Mouse (Mus musculus): ENCODE measurements at regions not wholly inside any gene's neighbourhood (a gene's known extent, or its start where the extent isn't known, plus 50 kb on each side); places are given as distances from the start of the nearest gene placed in this dataset.
"Not testable (repeated sequence)": the region's sequence is repeated elsewhere in the genome, so short reads cannot be mapped to it uniquely, and the experiment has no call there.

DNA sequence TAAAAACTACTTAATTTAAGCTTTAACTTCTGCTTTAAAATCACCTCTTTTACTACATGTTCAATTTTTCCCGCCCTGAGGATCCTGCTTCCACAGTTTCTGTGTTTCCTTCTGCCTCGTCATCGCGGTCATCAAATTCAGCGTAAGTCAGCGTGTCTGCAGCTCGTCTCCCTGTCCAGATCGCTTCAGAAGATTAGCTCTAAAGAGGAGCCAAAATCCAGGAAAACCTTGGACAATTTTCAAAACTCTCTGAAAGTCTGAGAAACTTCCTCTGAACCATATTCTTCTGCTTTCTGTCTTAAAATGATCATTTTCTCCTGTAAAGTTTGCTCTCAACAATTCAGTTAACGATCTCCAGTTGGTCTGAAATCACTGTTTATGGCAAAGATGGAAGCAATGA is 196.2 kb upstream of the Speer4f2 start:
- no peak for DNase-seq (ENCODE audit: low spot score)

GRCm38 (mm10) chr5:17208554-17209283 is 164.3 kb upstream of the Speer4f2 start:
- no peak for DNase-seq (ENCODE audit: low spot score)

DNA sequence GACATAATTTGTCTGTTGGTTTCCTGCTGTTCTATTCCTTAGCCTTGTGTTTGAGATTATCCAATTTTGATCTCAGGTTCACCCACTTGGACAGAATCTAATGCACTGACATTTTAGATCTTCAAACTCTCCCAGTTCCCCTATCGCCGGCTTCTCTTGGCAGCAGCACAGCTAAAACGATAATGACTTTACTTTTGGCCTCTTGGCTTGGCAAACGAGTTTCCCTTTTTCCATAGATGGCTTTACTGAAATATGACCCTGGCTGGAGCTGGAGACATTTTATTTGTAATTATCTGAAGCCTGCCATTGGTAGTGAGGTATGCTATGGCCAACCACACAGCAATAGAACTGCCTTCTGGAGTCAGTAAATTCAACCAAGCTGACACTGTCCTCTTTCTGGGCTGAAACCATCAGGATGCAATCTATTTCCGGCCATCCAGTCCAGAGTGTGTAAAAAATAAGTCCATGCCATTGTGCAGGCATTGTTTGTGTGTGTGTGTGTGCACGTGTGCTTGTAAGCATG is 162.2 kb upstream of the Speer4f2 start:
- DNase-seq (ENCODE audit: low spot score): no peak

DNA sequence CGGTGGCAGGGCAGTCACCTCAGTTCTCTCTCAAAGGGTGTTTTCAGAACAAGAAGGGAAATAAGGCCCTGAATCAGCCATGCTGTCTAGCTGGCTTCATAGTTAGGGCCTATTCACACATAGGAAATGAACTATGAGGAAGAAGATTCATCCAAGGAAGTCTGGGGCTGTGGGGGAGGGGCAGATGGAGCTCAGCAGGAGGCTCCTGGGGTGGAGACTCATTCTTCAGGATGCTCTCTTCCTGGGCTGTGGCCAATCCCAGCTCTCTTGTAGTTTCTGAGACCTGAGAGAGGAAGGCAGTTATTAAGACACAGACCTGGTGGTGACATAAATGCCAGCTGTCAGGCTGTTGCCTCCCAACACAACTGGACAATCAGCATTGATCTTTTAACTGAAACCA is 149.4 kb upstream of the Speer4f2 start:
- not testable (repeated sequence) for DNase-seq (ENCODE audit: low spot score)

- no peak for DNase-seq (ENCODE audit: low spot score)
Observed at GRCm38 (mm10) chr5:17247732-17248606, 125.0 kb upstream of the Speer4f2 start.

DNA sequence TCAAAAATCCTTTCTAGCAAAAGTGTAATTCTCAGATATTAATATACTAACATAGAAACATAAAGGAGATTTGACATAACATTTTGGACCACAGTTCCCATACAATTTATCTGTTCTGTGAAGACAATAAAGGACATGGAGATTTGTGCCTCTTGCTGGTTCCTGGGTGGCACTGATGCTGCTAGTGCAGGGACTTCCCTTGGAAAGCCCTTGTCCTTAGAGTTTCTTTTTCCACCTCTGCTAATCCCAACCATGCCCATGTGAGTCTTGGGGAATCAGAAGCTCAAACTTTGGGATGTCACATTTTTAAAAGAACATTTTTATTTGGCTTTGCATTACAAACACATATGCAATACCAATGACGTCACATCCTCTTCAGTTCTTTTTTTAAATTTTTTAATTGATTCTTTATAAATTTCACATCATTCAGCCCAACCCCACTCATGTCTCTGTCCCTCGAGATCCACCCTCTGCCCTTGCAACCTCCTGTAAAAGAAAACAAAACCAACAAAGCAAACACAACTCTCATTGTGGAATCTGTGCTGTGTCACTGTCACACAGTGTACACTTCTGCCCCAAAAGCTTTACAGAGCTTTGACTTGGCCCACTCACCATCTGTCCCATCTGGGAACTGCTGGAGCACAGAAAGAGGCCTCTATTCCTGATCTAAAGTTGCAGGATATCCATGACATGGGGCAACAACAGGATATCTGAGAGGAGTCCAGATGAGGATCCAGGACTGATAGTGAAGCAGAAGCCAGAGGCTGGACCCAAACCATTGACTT is 112.2 kb upstream of the Speer4f2 start:
- DNase-seq (ENCODE audit: low spot score): no peak

DNA sequence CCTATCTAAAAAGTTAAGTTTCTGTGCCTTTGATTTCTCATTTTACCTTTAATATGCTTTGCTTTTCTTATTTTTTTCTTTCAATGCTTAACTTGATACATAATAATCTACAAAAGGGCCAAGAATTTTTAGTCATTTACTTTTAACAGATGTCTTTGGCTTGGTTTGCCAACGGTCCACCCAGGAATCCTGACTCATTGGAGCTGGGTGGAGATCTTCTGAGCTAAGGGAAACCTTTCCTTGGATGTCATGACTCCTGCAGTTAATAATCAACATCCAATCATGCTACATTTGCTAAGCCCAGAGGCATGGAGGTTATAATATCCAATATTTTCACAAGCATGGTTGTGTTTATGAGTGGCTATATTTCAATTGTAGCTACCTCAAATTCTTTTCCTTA is 110.9 kb upstream of the Speer4f2 start:
- DNase-seq (ENCODE audit: low spot score): no peak

DNA sequence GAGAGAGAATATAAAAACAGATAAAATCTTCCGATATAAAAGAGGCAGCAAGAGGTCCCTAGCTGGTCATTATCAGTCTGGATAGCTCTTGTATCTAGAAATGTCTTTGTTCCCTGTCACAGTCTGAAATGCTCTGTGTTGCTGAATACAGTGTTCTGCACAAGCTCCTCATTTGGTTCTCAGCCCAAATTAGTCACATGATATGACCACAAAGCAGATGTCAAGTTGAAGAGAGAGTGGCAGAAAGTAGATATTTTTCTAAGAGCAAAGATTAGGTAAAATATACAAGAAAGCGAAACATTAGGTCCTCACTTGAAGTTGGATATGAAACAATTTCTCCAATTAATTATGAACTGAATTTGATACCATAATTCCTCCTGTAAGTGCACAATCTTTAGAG is 101.8 kb upstream of the Speer4f2 start:
- DNase-seq (ENCODE audit: low spot score): no peak

GRCm38 (mm10) chr5:17271722-17272479 is 101.1 kb upstream of the Speer4f2 start:
- DNase-seq (ENCODE audit: low spot score): no peak

DNA sequence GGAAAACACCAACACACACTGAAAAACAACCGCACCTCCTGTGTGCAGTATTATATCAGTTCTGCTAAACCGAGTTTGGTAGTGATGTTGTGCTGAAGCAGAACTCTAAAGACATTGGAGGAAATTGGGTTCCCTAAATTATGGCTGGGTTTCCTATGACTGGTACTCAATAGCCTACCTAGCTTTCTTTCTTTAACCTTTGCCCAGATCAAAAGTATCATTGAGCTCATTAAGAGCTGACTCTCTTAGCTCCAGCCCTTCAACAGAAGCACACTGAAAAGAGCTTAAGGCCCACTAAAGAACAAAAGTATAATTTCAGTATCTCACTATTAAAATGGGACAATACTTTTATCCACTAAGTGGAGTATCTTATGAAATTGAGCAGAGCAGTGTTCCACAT is 97.6 kb upstream of the Speer4f2 start:
- no peak for DNase-seq (ENCODE audit: low spot score)

GRCm38 (mm10) chr5:17276782-17277578 is 96.0 kb upstream of the Speer4f2 start:
- no peak for DNase-seq (ENCODE audit: low spot score)

DNA sequence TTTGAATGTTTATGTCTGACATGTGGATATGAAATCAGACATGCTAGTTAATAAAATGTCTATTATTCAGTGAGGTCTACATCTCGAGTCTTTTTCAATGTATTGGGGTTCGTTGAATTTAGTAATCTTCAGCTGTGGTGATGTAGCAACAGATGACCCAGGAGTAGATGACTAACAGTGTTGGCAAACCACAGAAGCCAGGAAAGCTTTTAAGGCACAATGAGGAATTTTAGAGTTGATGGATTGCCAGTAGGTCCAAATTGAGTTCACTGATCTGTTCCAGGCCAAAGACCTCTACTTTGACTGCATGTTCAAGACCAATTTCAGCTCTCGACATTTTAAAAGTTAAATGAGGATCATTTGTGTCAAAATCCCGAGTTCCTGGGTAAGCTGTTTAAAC is 92.8 kb upstream of the Speer4f2 start:
- DNase-seq (ENCODE audit: low spot score): no peak

GRCm38 (mm10) chr5:17280951-17281350 is 92.0 kb upstream of the Speer4f2 start:
- DNase-seq (ENCODE audit: low spot score): no peak

- no peak for DNase-seq (ENCODE audit: low spot score)
Observed at GRCm38 (mm10) chr5:17289028-17289427, 84.0 kb upstream of the Speer4f2 start.

GRCm38 (mm10) chr5:17292559-17292958 is 80.4 kb upstream of the Speer4f2 start:
- DNase-seq (ENCODE audit: low spot score): peak; percentile 72

DNA sequence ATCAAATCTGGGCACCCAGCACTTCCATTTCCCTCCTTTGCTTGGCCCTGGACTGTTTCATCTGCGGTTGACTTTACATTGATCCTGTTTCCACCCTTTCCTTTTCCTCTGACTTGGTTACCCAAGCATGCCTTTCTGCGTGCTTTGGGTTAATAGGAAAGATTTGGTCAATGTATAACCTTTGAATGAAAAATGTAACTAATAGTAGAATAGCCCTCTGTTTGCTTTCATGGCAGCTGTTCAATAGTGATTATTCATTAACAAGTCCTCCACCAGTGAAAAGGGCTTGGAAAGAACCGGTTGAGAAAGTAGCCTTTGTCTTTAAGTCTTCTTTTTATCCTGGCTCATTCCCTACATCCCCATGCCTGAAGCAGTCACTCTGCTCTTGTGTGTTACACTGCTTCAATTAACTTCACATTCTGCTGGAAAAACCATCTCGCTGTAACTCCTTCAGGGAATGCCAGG is 76.4 kb upstream of the Speer4f2 start:
- DNase-seq (ENCODE audit: low spot score): no peak

DNA sequence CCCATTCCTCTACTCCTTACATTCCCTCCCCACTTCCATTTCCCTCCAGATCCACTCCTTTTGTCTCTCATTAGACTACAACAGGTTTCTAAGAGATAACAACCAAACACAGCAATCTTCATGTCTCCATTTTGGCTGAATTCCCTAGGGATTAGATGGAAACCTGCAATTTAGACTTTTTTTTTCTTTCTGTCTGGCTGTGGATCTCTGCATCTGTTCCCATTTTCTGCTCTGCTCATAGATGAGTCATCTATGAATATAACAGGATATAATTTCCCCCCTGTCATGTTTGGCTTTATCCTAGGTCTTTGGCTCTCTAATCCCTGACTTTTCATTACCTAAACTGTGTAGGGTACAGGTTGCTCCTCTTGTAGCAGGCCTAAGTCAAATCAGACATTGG is 73.1 kb upstream of the Speer4f2 start:
- DNase-seq (ENCODE audit: low spot score): no peak

- DNase-seq (ENCODE audit: low spot score): no peak
Observed at GRCm38 (mm10) chr5:17321501-17321900, 51.5 kb upstream of the Speer4f2 start.
